Mouse (Mus musculus) liver, embryonic 15.5 days (tissue): ENCODE data around the gene Tln2. TPM values are rescaled to one million over a fixed set of nuclear protein-coding genes. Genes with fewer than 3 reads are reported as not detected.

Experiments used
- ATAC-seq: fragments of 200-750 bp; cut with Nextera tagmentation; 2 replicates; pipeline ENCODE4 v1.8.0; 2017; ENCODE audit warnings: moderate number of reproducible peaks, mild to moderate bottlenecking, moderate library complexity; ENCODE audit not compliant: insufficient read depth
- H3K27ac ChIP-seq: fragments of 300-500 bp; sonication (generic); replicated peaks from 2 replicates; pipeline ENCODE4 v1.5.1; 2015; ENCODE audit warnings: mild to moderate bottlenecking, inconsistent platforms
- H3K27me3 ChIP-seq: fragments of 300-500 bp; sonication (generic); 2 replicates; pipeline ENCODE4 v1.6.1; 2015; ENCODE audit warnings: mild to moderate bottlenecking, inconsistent platforms
- H3K36me3 ChIP-seq: fragments of 300-500 bp; sonication (generic); replicated peaks from 2 replicates; pipeline ENCODE4 v1.6.1; 2015; ENCODE audit warnings: moderate library complexity, mild to moderate bottlenecking, inconsistent platforms
- H3K4me1 ChIP-seq: fragments of 300-500 bp; sonication (generic); replicated peaks from 2 replicates; pipeline ENCODE4 v1.6.1; 2015; ENCODE audit warnings: inconsistent platforms
- H3K4me2 ChIP-seq: fragments of 300-500 bp; sonication (generic); 2 replicates; pipeline ENCODE4 v1.6.1; 2015; ENCODE audit warnings: moderate library complexity, mild to moderate bottlenecking, inconsistent platforms
- H3K4me3 ChIP-seq: fragments of 300-500 bp; sonication (generic); replicated peaks from 2 replicates; pipeline ENCODE4 v1.5.1; 2015; ENCODE audit warnings: mild to moderate bottlenecking, inconsistent platforms
- H3K9ac ChIP-seq: fragments of 300-500 bp; sonication (generic); 2 replicates; pipeline ENCODE4 v1.6.1; 2015; ENCODE audit warnings: moderate library complexity, mild to moderate bottlenecking, inconsistent platforms
- H3K9me3 ChIP-seq: fragments of 300-500 bp; sonication (generic); replicated peaks from 2 replicates; pipeline ENCODE4 v1.6.1; 2016; ENCODE audit warnings: inconsistent platforms
- WGBS: fragments of 180-500 bp; shearing (Covaris S2); methylation state at CpG from one replicate; pipeline ENCODE4 v1.1.7; 2015; ENCODE audit warnings: mixed read lengths; ENCODE audit not compliant: insufficient replicate concordance; 5-methylcytosine and 5-hydroxymethylcytosine counted together
- polyA plus RNA-seq: library from polyadenylated mRNA; unstranded; fragments of >200 nt; fragmentation: Nextera tagmentation; extraction: Ambion mirVana; gene quantifications from 2 replicates; pipeline ENCODE4 v1.2.1, GENCODE M21; 2015

The Tln2 gene
- polyA plus RNA-seq, 1 experiment from 2014 or later: 2.7 TPM

GRCm38 (mm10) chr9:67195306-67195705 is 364.2 kb downstream of the Tln2 start:
- ATAC-seq: no peak
- no peak overlapping the region for H3K4me3 ChIP-seq
- 59% methylated on average over 7 of the region's 7 CpGs for WGBS

GRCm38 (mm10) chr9:67191488-67192331 is 367.8 kb downstream of the Tln2 start:
- H3K4me1 ChIP-seq: no peaks in the 10 kb centered on the region
- no peaks in the 10 kb centered on the region for H3K27me3 ChIP-seq
- H3K4me3 ChIP-seq: no peak overlapping the region
- 64% methylated on average over 10 of the region's 10 CpGs for WGBS
- no peak overlapping the region for H3K9ac ChIP-seq
- H3K36me3 ChIP-seq: no peaks in the 10 kb centered on the region
- no peak overlapping the region for H3K4me2 ChIP-seq
- H3K27ac ChIP-seq: no peak overlapping the region
- ATAC-seq: no peak
- no peaks in the 10 kb centered on the region for H3K9me3 ChIP-seq

More at GRCm38 (mm10) chr9:67195306-67195705, 364.2 kb downstream of the Tln2 start:
- H3K4me2 ChIP-seq: no peak overlapping the region
- H3K36me3 ChIP-seq: no peaks in the 10 kb centered on the region
- no peaks in the 10 kb centered on the region for H3K27me3 ChIP-seq
- H3K4me1 ChIP-seq: no peaks in the 10 kb centered on the region
- no peak overlapping the region for H3K9ac ChIP-seq
- H3K9me3 ChIP-seq: no peaks in the 10 kb centered on the region
- no peak overlapping the region for H3K27ac ChIP-seq

GRCm38 (mm10) chr9:67187686-67188085 is 371.8 kb downstream of the Tln2 start:
- Histone ChIP-seq H3K4me1 (no peaks in the 10 kb centered on the region), H3K27me3 (no peaks in the 10 kb centered on the region), H3K4me3 (no peak overlapping the region), H3K9ac (no peak overlapping the region), H3K4me2 (no peak overlapping the region), H3K27ac (no peak overlapping the region), H3K9me3 (no peaks in the 10 kb centered on the region), H3K36me3 (no peaks in the 10 kb centered on the region)
- ATAC-seq: no peak
- 61% methylated on average over 5 of the region's 5 CpGs for WGBS

GRCm38 (mm10) chr9:67187182-67187581 is 372.3 kb downstream of the Tln2 start:
- Histone ChIP-seq H3K9ac (no peak overlapping the region), H3K4me1 (no peaks in the 10 kb centered on the region), H3K27me3 (no peaks in the 10 kb centered on the region), H3K36me3 (no peaks in the 10 kb centered on the region), H3K27ac (no peak overlapping the region), H3K9me3 (no peaks in the 10 kb centered on the region), H3K4me3 (no peak overlapping the region), H3K4me2 (no peak overlapping the region)
- 70% methylated on average over 4 of the region's 4 CpGs for WGBS
- ATAC-seq: no peak

GRCm38 (mm10) chr9:67184556-67184955 is 374.9 kb downstream of the Tln2 start:
- Histone ChIP-seq H3K4me2 (no peak overlapping the region), H3K4me1 (no peaks in the 10 kb centered on the region), H3K27me3 (no peaks in the 10 kb centered on the region), H3K9me3 (no peaks in the 10 kb centered on the region), H3K9ac (no peak overlapping the region), H3K4me3 (no peak overlapping the region), H3K27ac (no peak overlapping the region), H3K36me3 (no peaks in the 10 kb centered on the region)
- ATAC-seq: no peak
- WGBS: 66% methylated on average over 2 of the region's 2 CpGs

- 53% methylated on average over 2 of the region's 2 CpGs for WGBS
- Histone ChIP-seq H3K9me3 (no peaks in the 10 kb centered on the region), H3K27me3 (no peaks in the 10 kb centered on the region), H3K9ac (no peak overlapping the region), H3K4me1 (no peaks in the 10 kb centered on the region), H3K4me3 (no peak overlapping the region), H3K27ac (no peak overlapping the region), H3K36me3 (no peaks in the 10 kb centered on the region), H3K4me2 (no peak overlapping the region)
- ATAC-seq: no peak
Observed at GRCm38 (mm10) chr9:67183520-67183919, 376.0 kb downstream of the Tln2 start.

- no peak for ATAC-seq
- H3K4me3 ChIP-seq: no peak overlapping the region
- no peak overlapping the region for H3K27ac ChIP-seq
Observed at GRCm38 (mm10) chr9:67182006-67182405, 377.5 kb downstream of the Tln2 start.

GRCm38 (mm10) chr9:67178709-67179108 is 380.8 kb downstream of the Tln2 start:
- Histone ChIP-seq H3K27me3 (no peaks in the 10 kb centered on the region), H3K4me2 (no peak overlapping the region), H3K4me1 (no peaks in the 10 kb centered on the region), H3K9me3 (no peaks in the 10 kb centered on the region), H3K4me3 (no peak overlapping the region), H3K36me3 (no peaks in the 10 kb centered on the region), H3K9ac (no peak overlapping the region), H3K27ac (no peak overlapping the region)
- WGBS: 42% methylated on average over 1 of the region's 1 CpGs
- no peak for ATAC-seq

More at GRCm38 (mm10) chr9:67182006-67182405, 377.5 kb downstream of the Tln2 start:
- no peak overlapping the region for H3K4me2 ChIP-seq
- no peaks in the 10 kb centered on the region for H3K36me3 ChIP-seq
- no peaks in the 10 kb centered on the region for H3K4me1 ChIP-seq
- H3K27me3 ChIP-seq: no peaks in the 10 kb centered on the region
- no peaks in the 10 kb centered on the region for H3K9me3 ChIP-seq
- H3K9ac ChIP-seq: no peak overlapping the region
- 53% methylated on average over 6 of the region's 6 CpGs for WGBS

- Histone ChIP-seq H3K4me2 (no peak overlapping the region), H3K4me3 (no peak overlapping the region), H3K27ac (no peak overlapping the region), H3K27me3 (no peaks in the 10 kb centered on the region), H3K9ac (no peak overlapping the region), H3K4me1 (no peaks in the 10 kb centered on the region), H3K9me3 (no peaks in the 10 kb centered on the region), H3K36me3 (no peaks in the 10 kb centered on the region)
- WGBS: 71% methylated on average over 5 of the region's 5 CpGs
- no peak for ATAC-seq
Observed at GRCm38 (mm10) chr9:67178203-67178602, 381.3 kb downstream of the Tln2 start.

- Histone ChIP-seq H3K4me3 (no peak overlapping the region), H3K4me2 (no peak overlapping the region)
- 42% methylated on average over 8 of the region's 8 CpGs for WGBS
Observed at GRCm38 (mm10) chr9:67176073-67176472, 383.4 kb downstream of the Tln2 start.

GRCm38 (mm10) chr9:67173816-67174215 is 385.7 kb downstream of the Tln2 start:
- no peak for ATAC-seq
- Histone ChIP-seq H3K4me2 (no peak overlapping the region), H3K9ac (no peak overlapping the region), H3K4me1 (0 out of 2 replicates have a peak, but pooled peaks cover 5% of the 10 kb centered on the region), H3K27me3 (no peaks in the 10 kb centered on the region), H3K36me3 (no peaks in the 10 kb centered on the region), H3K9me3 (no peaks in the 10 kb centered on the region), H3K27ac (no peak overlapping the region), H3K4me3 (no peak overlapping the region)
- 72% methylated on average over 6 of the region's 6 CpGs for WGBS

More at GRCm38 (mm10) chr9:67176073-67176472, 383.4 kb downstream of the Tln2 start:
- Histone ChIP-seq H3K4me1 (no peaks in the 10 kb centered on the region), H3K27me3 (no peaks in the 10 kb centered on the region), H3K9ac (no peak overlapping the region), H3K36me3 (no peaks in the 10 kb centered on the region), H3K9me3 (no peaks in the 10 kb centered on the region), H3K27ac (no peak overlapping the region)
- ATAC-seq: no peak
